Mouse (Mus musculus) liver, embryonic 14.5 days (tissue): ENCODE data around the gene Snx21. TPM values are rescaled to one million over a fixed set of nuclear protein-coding genes. Genes with fewer than 3 reads are reported as not detected.

Experiments used
- ATAC-seq: fragments of 200-750 bp; cut with Nextera tagmentation; 2 replicates; pipeline ENCODE4 v1.8.0; 2017; ENCODE audit warnings: moderate number of reproducible peaks, mild to moderate bottlenecking, moderate library complexity; ENCODE audit not compliant: insufficient read depth
- DNase-seq, 3 experiments: peaks; one replicate each; pipeline ENCODE4 v3.0.0-alpha.2; 2012 to 2013; ENCODE audit warnings: low read depth in 3 of 3, low spot score in 3 of 3
- H3K27ac ChIP-seq: fragments of 300-500 bp; sonication (generic); 2 replicates; pipeline ENCODE4 v1.5.1; 2014; ENCODE audit warnings: moderate library complexity, mild to moderate bottlenecking, control low read depth, inconsistent platforms
- H3K27me3 ChIP-seq: fragments of 300-500 bp; sonication (generic); 2 replicates; pipeline ENCODE4 v1.6.1; 2014; ENCODE audit warnings: mild to moderate bottlenecking, low read length, moderate library complexity; ENCODE audit not compliant: control insufficient read depth, insufficient read depth
- H3K36me3 ChIP-seq: fragments of 300-500 bp; sonication (generic); replicated peaks from 2 replicates; pipeline ENCODE4 v1.6.1; 2014; ENCODE audit warnings: low read depth; ENCODE audit not compliant: control insufficient read depth, insufficient read depth
- H3K4me1 ChIP-seq, 2 experiments: fragments of 200-500 bp in 1 of 2; fragments of 300-500 bp in 1 of 2; sonication (generic) in 1 of 2; replicated peaks; 2 replicates each; pipeline ENCODE4 v1.6.1; 2012 to 2014; ENCODE audit warnings: antibody characterized with exemption in 1 of 2, inconsistent platforms in 1 of 2, low read length in 1 of 2; ENCODE audit not compliant: control insufficient read depth in 2 of 2, insufficient read depth in 2 of 2
- H3K4me2 ChIP-seq: fragments of 300-500 bp; sonication (generic); 2 replicates; pipeline ENCODE4 v1.6.1; 2014; ENCODE audit warnings: low read depth, mild to moderate bottlenecking, control low read depth, moderate library complexity
- H3K4me3 ChIP-seq, 2 experiments: fragments of 200-500 bp in 1 of 2; fragments of 300-500 bp in 1 of 2; sonication (generic) in 1 of 2; 2 replicates each; pipeline ENCODE4 v1.5.1; 2012 to 2014; ENCODE audit warnings: low read depth in 2 of 2, low read length in 2 of 2, mild to moderate bottlenecking in 2 of 2, control low read depth in 1 of 2, inconsistent platforms in 1 of 2, moderate library complexity in 1 of 2; ENCODE audit not compliant: insufficient read depth in 1 of 2
- H3K9ac ChIP-seq: fragments of 300-500 bp; sonication (generic); replicated peaks from 2 replicates; pipeline ENCODE4 v1.6.1; 2014; ENCODE audit warnings: mild to moderate bottlenecking, control low read depth, moderate library complexity
- H3K9me3 ChIP-seq: fragments of 300-500 bp; sonication (generic); 2 replicates; pipeline ENCODE4 v1.6.1; 2016; ENCODE audit warnings: low read length, mixed read lengths; ENCODE audit not compliant: control insufficient read depth
- CTCF ChIP-seq: IDR thresholded peaks from 2 replicates; pipeline ENCODE4 v1.5.1; 2016; ENCODE audit warnings: antibody characterized with exemption, low read depth, control low read depth
- EP300 ChIP-seq: IDR thresholded peaks from 2 replicates; pipeline ENCODE4 v1.6.1; 2016; ENCODE audit warnings: antibody characterized with exemption, low read depth
- WGBS: fragments of 180-500 bp; shearing (Covaris S2); extraction: QIAGEN DNeasy Blood & Tissue Kit; methylation state at CpG from one replicate; pipeline ENCODE4 v1.1.7; 2014; ENCODE audit not compliant: insufficient replicate concordance; 5-methylcytosine and 5-hydroxymethylcytosine counted together
- polyA plus RNA-seq, 2 experiments: library from polyadenylated mRNA; depleted of rRNA in 1 of 2; stranded (reverse) in 1 of 2; unstranded in 1 of 2; fragments of >200 nt; fragmentation: Nextera tagmentation in 1 of 2; extraction: Ambion mirVana in 1 of 2; gene quantifications; 2 replicates each; pipeline versions ENCODE4 v1.2.1 to v1.2.3; 2012 to 2014

Gene Snx21
- polyA plus RNA-seq, 2 experiments: 2.3 to 2.9 TPM

DNA sequence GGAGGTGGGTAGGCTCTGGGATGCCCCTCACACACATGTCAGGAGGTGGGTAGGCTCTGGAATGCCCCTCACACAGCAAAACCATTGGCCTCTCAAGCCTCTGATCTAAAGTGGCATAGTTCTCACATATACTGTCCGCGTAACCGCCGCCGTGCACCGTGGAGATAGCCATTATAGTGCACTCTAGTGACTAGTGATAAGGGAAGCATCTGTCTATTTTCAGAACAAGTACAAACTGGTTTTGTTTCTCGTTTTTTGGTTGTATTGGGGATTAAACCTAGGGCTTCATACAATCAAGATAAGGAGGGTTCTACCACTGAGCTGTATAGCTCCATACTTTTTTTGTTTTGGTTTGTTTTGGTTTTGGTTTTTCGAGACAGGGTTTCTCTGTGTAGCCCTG is 30.2 kb downstream of the Snx21 start:
- TF ChIP-seq EP300: peak; percentile 73
- no peak for TF ChIP-seq CTCF
- peak; percentile 79 for ATAC-seq
- Histone ChIP-seq H3K4me3 (no peak overlapping the region), H3K36me3 (0 out of 2 replicates have a peak, but pooled peaks cover 2% of the 10 kb centered on the region), H3K27ac (peak overlapping the region; percentile 56), H3K9me3 (no peaks in the 10 kb centered on the region), H3K27me3 (no peaks in the 10 kb centered on the region), H3K9ac (peak overlapping the region; percentile 32; the same call in 1 of the 2 replicates), H3K4me1 (peaks cover 11 to 15% of the 10 kb centered on the region in 2 experiments), H3K4me2 (peak overlapping the region; percentile 33)
- 46% methylated on average over 8 of the region's 8 CpGs for whole genome bisulfite sequencing
- DNase-seq: no peak

DNA sequence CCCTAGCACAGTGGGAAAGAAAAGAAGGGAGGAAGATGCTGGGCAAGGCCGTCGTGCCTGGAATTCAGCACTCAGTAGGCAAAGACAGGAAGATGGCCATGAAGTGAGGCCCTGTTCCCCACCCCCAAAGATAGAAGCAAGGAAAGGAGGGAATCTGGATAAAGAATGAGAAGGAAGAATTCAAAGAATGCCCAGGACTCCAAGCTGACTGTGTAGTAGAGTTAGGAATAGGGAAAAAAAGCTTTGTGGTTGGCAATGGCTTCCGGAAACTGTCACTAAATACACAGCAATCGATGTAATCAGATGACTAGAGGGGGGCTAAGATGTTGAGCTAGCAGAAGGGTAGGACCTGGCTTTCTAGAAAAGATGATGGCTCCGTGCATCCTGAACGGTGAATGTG is 31.6 kb downstream of the Snx21 start:
- no peaks in the 10 kb centered on the region for H3K27me3 ChIP-seq
- peaks cover 13 to 17% of the 10 kb centered on the region in 2 experiments for H3K4me1 ChIP-seq
- no peaks in the 10 kb centered on the region for H3K9me3 ChIP-seq
- H3K36me3 ChIP-seq: 0 out of 2 replicates have a peak, but pooled peaks cover 2% of the 10 kb centered on the region
- H3K9ac ChIP-seq: no peak overlapping the region
- WGBS: 77% methylated on average over 6 of the region's 6 CpGs
- ATAC-seq: no peak
- no peak for DNase-seq
- TF ChIP-seq EP300 (no peak), CTCF (no peak)
- H3K4me2 ChIP-seq: no peak overlapping the region
- H3K4me3 ChIP-seq: no peak overlapping the region
- H3K27ac ChIP-seq: no peak overlapping the region

DNA sequence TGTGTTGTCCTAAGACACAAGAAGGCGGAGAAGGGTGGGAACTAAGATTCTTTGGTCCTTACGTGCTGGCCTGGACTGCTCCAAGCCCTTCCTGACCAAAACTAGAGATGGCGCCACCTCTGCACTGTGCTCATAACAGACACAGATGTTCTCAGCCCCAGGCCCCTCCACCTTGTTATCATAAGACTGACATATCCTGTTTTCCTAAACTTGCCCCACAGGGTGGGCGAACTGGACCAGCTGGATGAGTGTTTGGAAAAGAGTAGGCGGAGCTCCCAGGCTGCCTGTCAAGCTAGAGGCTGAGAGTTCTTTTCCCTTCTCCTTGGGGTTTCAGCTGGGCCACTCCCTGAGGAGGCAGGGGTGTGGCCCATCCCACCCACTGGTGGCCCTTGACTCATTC is 32.1 kb downstream of the Snx21 start:
- 67% methylated on average over 5 of the region's 5 CpGs for WGBS
- Histone ChIP-seq H3K36me3 (0 out of 2 replicates have a peak, but pooled peaks cover 2% of the 10 kb centered on the region), H3K4me2 (no peak overlapping the region)

DNA sequence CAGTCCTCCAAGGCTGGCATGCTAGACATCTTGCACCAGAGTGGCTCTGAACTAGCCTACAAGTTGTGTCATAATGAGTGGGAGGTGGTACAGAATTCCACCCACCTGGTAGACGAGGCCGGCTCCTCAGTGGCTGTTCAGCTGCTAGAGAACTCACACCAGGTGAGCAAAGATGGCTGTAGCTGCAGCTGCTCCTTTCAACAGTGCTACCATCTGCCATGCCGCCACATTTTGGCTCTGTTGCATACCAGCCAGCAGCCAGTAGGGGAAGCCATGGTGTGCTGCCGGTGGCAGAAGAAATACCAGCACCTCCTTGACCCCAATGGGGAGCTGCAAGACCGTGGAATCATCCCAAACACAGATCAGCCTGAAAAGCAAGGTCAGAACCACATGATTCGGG is 35.4 kb downstream of the Snx21 start:
- H3K9me3 ChIP-seq: no peaks in the 10 kb centered on the region
- H3K4me2 ChIP-seq: no peak overlapping the region
- H3K27me3 ChIP-seq: no peaks in the 10 kb centered on the region
- DNase-seq (no peak), ATAC-seq (no peak)
- H3K4me3 ChIP-seq: no peak overlapping the region
- no peak overlapping the region for H3K9ac ChIP-seq
- H3K36me3 ChIP-seq: peaks cover 7% of the 10 kb centered on the region
- 83% methylated on average over 6 of the region's 6 CpGs for WGBS
- no peak overlapping the region for H3K27ac ChIP-seq
- TF ChIP-seq CTCF (no peak), EP300 (no peak)
- H3K4me1 ChIP-seq: peaks cover 10 to 16% of the 10 kb centered on the region in 2 experiments

More for the DNA sequence above, 32.1 kb downstream of the Snx21 start:
- Histone ChIP-seq H3K4me1 (peaks cover 16 to 20% of the 10 kb centered on the region in 2 experiments), H3K4me3 (no peak overlapping the region), H3K9ac (no peak overlapping the region), H3K27ac (no peak overlapping the region), H3K27me3 (no peaks in the 10 kb centered on the region), H3K9me3 (no peaks in the 10 kb centered on the region)
- no peak for TF ChIP-seq EP300
- TF ChIP-seq CTCF: peak; percentile 21; the same call in 1 of the 2 replicates
- no peak for DNase-seq
- ATAC-seq: no peak

DNA sequence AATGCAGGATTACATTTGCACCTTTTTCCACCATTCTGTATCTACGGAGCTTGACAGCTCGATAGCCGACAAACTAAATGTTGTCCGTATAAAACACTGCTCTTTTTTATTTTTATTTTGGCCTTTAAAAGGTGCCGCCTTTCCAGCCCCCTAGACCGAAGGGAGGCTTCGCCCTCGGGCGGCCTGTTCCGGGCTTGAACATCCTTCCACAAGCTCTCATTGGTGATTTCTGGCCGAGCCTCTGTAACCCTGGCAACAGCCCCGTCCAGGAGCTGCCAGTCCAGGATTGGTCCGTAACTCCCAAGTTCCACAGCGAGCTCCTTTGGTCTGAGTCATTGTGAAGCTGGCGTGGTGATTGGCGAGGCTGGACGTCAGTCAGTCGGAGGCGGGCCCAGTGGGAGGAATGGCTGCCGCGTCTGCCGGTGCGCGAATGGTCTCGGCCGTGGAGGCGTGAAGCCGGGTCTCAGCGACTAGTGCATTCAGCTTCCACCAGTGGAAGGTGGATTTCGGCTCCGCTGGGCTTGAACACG is 37.1 kb downstream of the Snx21 start, which contains the start of gene Zswim1:
Gene Zswim1, plus strand, starts transcription at position 51 of the 530 bp plus-strand sequence.
- peak within 1 kb of the TSS; percentile 38 for H3K27ac ChIP-seq
- peak; percentile 98 for DNase-seq

More for the DNA sequence above, 37.1 kb downstream of the Snx21 start, which contains the start of gene Zswim1:
- H3K9me3 ChIP-seq: no peaks in the 10 kb centered on the region
- peak within 1 kb of the TSS; percentile 58 to 78 for H3K4me3 ChIP-seq
- peak; percentile 99 for ATAC-seq
- peaks cover 6 to 9% of the 10 kb centered on the region in 2 experiments for H3K4me1 ChIP-seq
- TF ChIP-seq EP300 (no peak), CTCF (peak; percentile 15; the same call in 1 of the 2 replicates)
- peak within 1 kb of the TSS; percentile 68 for H3K4me2 ChIP-seq
- H3K27me3 ChIP-seq: no peaks in the 10 kb centered on the region
- peak within 1 kb of the TSS; percentile 61 for H3K9ac ChIP-seq
- peaks cover 7% of the 10 kb centered on the region for H3K36me3 ChIP-seq
- WGBS: 2% methylated on average over 32 of the region's 32 CpGs
